Mouse (Mus musculus) adrenal gland, adult 2 months (tissue): ENCODE results near the gene Sar1b. TPM values are rescaled to one million over a fixed set of nuclear protein-coding genes. Genes with fewer than 3 reads are reported as not detected.
A peak's percentile ranks its signal among the peaks of the same experiment; 100 is the strongest.
"Not testable (repeated sequence)": the region's sequence is repeated elsewhere in the genome, so short reads cannot be mapped to it uniquely, and the experiment has no call there.

ENCODE experiments used
- DNase-seq: peaks from one replicate; pipeline ENCODE4 v3.0.0; 2021
- polyA plus RNA-seq: library from polyadenylated mRNA; depleted of rRNA; stranded (reverse); fragments of >200 nt; gene quantifications from 2 replicates; pipeline ENCODE4 v1.2.3, GENCODE M21; 2012
- total RNA-seq, 2 experiments: library from RNA; stranded (reverse); gene quantifications; 2 replicates each; pipeline ENCODE4 v1.2.3; 2021

Gene Sar1b
- total and polyA plus RNA-seq, 3 experiments: 6.6 to 121 (median 97.8) TPM

- DNase-seq: no peak
These were observed 14.0 kb downstream of the Sar1b start for GRCm38 (mm10) chr11:51777478-51777877.

GRCm38 (mm10) chr11:51780773-51781267, 17.3 kb downstream of the Sar1b start:
- no peak for DNase-seq

- DNase-seq: peak; percentile 40
These were observed 19.2 kb downstream of the Sar1b start for GRCm38 (mm10) chr11:51782721-51783120.

- peak; percentile 48 for DNase-seq
These were observed 22.4 kb downstream of the Sar1b start for GRCm38 (mm10) chr11:51785926-51786325.

GRCm38 (mm10) chr11:51789735-51790134, 26.2 kb downstream of the Sar1b start:
- DNase-seq: not testable (repeated sequence)

GRCm38 (mm10) chr11:51790662-51791061, 27.2 kb downstream of the Sar1b start:
- DNase-seq: no peak

GRCm38 (mm10) chr11:51796272-51796671, 32.8 kb downstream of the Sar1b start:
- DNase-seq: peak; percentile 81

GRCm38 (mm10) chr11:51800634-51801325, 37.3 kb downstream of the Sar1b start:
- no peak for DNase-seq

GRCm38 (mm10) chr11:51805221-51805981, 41.9 kb downstream of the Sar1b start:
- peak; percentile 79 for DNase-seq

- DNase-seq: no peak
These were observed 43.8 kb downstream of the Sar1b start for GRCm38 (mm10) chr11:51807108-51807879.

- DNase-seq: no peak
These were observed 46.2 kb downstream of the Sar1b start for GRCm38 (mm10) chr11:51809632-51810224.

GRCm38 (mm10) chr11:51811230-51811629, 47.7 kb downstream of the Sar1b start:
- no peak for DNase-seq

GRCm38 (mm10) chr11:51812022-51812546, 48.6 kb downstream of the Sar1b start:
- DNase-seq: peak; percentile 54

- DNase-seq: peak; percentile 81
These were observed 54.3 kb downstream of the Sar1b start for GRCm38 (mm10) chr11:51817756-51818155.

GRCm38 (mm10) chr11:51818837-51819236, 55.4 kb downstream of the Sar1b start:
- no peak for DNase-seq

- peak; percentile 69 for DNase-seq
These were observed 56.5 kb downstream of the Sar1b start for GRCm38 (mm10) chr11:51819964-51820363.

- peak; percentile 82 for DNase-seq
These were observed 57.4 kb downstream of the Sar1b start for GRCm38 (mm10) chr11:51820861-51821260.

GRCm38 (mm10) chr11:51822736-51823135, 59.2 kb downstream of the Sar1b start:
- no peak for DNase-seq

- no peak for DNase-seq
These were observed 59.8 kb downstream of the Sar1b start for GRCm38 (mm10) chr11:51823271-51823670.

- DNase-seq: peak; percentile 77
These were observed 60.7 kb downstream of the Sar1b start for GRCm38 (mm10) chr11:51823963-51824753.
